Mouse (Mus musculus): ENCODE data around the gene Il1r1.

Il1r1 gene

DNA sequence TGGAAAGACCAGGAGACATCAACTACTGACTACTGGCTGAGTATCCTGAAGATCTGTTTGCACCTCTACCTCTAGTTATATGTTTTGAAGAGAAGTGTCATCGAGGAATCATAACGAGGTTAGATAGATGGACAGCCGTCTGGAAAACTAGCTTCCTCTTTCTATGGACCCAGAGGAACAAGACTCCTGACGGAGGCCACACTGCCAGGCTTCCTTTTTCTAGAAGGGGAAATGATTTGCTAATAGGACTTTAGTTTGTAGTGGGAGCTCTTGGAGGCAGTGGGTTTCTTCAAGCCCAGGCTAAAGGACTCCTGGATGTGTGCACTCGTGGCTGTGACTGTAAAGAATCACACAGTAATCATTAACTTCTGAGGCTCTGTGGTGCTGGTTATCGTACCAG is 96.9 kb downstream of the Il1r1 start:
- DNase-seq (ENCODE audit: low spot score), result no peak

DNA sequence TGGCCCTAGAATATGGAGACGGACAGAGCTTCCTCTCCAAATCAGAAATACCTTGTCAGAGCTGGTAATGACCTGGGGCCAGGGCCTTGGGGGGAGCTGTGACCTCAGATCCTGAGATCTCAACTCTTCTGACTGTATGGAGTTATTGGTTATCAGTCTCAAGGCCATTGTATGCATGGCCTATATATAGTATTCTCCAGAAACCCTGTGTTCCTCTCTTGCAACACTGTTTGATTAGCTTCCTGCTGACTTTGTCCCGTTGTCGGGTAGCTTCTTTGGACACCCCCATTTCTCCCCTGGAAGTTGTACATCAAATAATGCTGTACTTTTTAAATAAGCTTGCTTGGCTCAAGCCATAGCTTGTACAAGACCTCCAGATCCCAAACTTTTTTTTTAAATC is 97.7 kb downstream of the Il1r1 start:
- DNase-seq (ENCODE audit: low spot score), result no peak

DNA sequence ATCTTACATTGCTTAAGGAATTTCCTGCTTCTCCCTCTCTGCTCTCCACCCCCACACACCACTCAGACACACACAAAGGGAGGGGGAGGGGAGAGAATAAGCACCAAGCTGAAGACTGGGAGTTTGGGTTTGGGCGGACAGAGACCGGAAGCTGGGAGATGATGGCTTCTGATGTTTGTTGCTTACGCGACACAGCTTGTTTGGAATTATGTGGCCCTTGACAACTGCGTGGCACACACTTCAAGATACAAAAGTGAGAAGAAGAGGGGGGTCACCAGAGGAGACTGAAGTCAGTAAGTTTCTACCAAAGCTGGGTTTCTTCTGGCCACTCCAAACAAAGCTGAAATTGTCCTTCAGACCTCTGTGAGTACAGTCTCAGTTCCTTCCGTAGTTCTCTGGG is 99.6 kb downstream of the Il1r1 start, which contains the start of gene Il1rl2:
TSS of gene Il1rl2 (plus strand) at position 154 of the 400 bp plus-strand sequence.
- DNase-seq (ENCODE audit: low spot score), result no peak

DNA sequence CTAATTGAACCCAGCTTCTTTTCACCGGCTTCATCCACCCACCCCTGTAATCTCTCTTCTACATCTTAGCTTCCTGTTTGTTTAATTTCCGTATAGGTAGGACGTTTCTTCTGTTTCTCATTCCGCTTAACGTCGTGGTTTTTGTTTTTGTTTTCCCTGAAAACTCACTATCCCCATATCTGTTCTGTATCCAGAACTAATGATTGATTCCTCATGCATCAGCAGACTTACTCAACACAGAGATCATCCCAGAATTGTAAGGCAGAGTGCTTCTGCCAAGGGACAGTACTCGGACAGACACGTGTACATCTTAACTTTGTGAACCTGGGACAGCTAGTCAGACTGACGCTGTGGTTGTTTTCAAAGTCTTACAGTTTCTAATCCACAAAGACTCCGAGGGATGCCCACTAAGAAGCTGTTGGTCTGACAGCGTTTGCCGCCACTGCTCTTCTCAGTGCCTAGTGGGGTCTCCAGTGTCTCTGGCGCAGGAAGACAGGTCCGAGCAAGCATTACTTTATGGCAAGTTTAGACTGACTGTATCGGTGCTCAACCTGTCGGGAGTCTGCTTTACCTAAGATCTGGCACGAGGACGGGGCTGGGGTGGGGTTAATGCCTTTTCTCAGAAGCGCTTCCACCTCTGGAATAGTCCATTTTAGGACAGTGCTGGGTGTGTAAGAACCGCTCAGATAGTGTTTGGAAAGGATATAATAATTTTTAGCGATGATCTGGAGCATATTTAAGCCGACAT is 100.2 kb downstream of the Il1r1 start:
- no peak for DNase-seq (ENCODE audit: low spot score)

DNA sequence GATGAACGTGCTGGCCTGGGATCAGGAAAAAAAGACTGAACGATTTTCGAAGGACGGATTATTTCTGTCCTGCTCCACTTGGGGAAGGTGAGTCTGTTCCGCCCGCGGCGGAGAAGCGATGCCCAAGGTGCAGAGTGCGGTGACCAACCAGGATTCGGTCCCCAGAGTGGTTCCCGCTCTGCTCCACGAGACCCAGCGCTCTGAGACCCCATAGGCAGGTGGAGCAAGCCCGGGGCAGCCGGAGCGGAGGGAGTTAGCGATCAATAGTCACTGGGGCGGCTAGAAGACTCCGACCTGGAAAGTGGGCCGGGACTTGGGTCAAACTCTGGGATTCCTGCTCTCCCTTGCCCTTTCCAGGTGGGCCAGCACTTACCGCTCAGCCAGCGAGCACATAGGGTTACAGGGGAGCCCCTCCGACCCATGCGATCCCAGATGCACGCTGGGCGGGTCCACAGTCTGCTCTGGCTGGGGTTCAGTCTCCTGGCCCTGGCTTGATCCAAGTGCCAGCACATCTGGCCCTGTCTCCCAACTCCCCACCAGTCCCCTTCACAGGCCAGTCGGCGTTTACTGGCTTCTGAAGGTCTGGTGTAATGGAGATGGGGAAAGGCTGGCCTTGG is 100.9 kb downstream of the Il1r1 start:
- no peak for DNase-seq (ENCODE audit: low spot score)

DNA sequence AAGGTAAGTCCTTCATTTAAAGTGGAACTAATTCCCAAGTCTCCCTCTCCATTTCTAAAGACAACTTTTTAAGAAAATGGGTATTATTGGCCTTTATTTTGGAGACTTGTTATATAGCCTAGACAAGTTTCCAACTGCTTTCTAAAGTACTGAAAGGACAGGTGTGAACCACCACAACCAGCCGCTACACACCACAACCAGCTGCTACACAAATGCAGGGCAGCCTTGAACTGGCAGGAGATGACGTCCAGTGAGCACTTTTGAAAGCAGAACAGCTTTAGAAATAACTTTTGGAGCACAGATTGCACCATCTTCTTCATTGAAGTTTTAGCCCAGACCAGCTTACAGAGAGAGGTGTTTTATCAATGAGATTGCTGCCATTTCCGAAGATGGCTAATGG is 102.7 kb downstream of the Il1r1 start:
- no peak for DNase-seq (ENCODE audit: low spot score)

DNA sequence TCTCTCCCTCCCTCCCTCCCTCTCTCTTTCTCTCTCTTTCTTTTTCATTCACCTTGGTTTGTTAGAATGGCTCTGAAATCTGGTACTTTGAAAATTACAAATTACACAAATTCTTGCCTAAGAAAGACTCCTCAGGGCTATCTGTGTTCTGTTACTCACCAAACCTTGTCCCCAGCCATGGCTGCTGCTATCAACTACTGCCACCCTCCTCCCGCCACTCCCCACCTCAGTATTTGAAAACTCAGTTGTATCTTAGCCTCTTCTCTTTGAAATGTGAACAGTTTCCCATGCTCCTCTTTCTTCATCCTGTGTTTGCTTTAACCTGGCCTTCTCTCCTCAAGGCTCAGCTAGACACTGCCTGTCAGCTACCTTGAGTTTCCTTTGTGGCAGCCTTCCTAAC is 104.6 kb downstream of the Il1r1 start:
- no peak for DNase-seq (ENCODE audit: low spot score)

DNA sequence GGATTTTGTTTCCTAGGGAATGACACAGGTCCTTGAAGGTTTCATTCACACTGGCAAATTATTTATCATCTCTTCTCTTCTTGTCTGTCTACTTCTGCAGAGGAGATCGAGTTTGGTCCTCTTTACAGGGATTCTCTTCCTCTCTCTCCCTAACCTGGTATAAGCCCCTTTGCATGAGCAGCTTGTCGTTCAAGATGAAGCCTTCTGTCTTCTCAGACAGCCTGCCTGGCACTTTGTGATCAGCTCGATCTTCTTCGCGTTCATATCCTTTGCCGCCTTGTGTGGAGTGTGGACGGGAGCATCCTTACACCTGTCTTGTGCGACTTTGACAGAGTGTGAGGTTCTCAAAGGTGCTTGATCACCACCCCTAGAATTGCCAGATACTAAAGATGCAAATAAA is 105.3 kb downstream of the Il1r1 start:
- no peak for DNase-seq (ENCODE audit: low spot score)

DNA sequence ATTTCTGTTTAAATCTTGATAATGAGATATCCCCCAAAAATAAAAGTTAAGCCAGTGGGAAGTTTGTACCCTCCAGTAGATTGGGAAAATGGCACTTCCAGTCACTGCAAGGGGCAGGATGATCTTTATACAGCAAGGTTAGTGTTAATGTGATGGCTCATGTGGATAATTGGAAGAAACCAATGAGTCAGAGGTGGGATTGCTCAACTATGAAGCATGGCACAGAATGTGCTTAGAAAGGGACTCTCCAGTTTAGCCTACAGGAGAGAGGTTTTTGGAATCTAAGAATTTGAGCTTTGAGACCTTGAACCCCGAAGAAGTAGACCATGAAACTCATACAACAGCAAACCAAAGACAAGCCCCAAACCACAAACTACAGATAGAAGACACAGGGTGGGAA is 114.5 kb downstream of the Il1r1 start:
- no peak for DNase-seq (ENCODE audit: low spot score)

DNA sequence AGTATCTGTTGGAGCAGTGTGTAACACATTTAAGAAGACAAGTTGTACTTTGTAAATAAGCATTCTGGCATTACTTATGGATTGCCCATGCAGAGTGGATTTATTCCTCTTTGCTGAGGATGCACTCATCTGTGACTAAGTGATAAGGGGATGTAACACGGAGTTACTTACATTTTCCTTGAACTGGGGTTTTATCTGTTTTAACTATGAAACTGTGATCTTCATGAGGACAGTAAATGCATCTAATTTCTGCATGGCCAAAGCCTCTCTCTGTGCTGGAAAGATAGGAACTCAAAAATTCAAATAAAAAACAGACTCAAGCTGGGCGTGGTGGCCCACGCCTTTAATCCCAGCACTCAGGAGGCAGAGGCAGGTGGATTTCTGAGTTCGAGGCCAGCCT is 115.2 kb downstream of the Il1r1 start:
- DNase-seq (ENCODE audit: low spot score), result no peak

DNA sequence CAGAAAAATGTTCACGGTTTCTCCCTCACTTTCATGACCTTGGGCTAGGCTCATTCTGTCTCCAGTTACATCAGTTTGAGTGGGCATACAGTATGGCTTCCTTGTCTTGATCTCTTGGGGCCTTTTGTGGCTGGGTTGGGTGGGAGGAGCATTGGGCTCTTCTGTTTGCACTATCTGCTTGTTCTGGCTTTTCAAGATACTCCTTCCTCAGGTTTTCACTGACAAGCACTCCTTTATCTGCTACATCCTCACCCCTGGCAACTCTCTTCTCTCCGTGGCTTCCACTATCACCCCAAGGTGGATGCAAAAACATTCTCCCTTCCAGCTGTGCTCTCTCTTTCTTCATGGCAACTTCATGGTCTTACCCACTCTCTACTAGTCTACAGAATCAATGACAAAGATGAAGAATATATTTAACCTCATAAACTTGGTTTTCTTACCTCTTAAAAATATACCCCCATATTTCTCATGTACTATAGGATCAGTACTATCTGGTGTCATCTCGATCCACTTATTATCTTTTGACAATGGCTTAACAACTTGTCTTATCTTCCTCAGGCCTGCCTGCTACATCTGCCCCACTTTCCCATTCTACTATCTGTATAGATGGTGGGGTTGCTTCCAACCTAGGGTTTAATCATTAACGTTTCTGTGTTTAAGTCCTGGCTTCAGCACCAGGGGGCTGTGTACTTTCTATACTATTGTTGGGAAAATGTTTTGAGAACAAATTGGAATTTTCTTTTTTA is 127.5 kb downstream of the Il1r1 start:
- no peak for DNase-seq (ENCODE audit: low spot score)

DNA sequence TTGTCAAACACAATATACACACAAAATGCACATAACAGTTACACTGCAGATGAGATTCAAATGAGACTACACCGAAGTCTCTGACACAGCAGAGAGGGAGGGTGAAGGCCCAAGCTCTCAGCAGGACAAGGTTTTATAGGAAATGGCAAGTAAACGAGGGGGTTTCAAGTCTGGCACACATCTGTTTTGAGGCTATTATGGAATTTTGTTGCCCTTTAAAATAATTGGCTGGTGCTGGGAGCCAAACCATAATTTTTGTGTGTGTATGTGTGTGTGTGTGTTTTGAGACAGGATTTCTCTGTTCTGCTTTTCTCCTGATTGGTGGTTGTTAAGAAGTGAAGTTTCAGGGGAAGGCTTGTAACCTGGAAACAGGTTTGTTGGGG is 128.0 kb downstream of the Il1r1 start:
- DNase-seq (ENCODE audit: low spot score), result no peak

DNA sequence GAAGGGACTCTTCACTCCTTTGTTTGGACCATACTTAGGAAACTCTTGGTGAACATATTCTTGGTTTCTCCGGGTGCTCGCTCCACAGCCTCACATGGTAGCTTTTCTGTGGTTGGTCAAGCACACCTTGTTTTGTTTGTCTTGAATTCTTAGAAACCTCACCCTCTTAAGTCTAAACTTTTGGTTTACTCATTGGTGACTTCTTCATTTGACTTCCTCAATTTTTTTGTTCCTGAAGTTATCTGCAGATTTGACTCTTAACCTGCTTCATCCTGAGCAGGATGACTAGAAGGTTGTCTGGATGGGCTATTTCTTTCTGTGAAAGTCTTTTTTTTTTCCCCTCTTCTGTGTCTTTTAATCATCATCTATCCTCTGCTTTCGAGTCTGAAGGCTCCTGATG is 129.8 kb downstream of the Il1r1 start:
- DNase-seq (ENCODE audit: low spot score), result no peak

DNA sequence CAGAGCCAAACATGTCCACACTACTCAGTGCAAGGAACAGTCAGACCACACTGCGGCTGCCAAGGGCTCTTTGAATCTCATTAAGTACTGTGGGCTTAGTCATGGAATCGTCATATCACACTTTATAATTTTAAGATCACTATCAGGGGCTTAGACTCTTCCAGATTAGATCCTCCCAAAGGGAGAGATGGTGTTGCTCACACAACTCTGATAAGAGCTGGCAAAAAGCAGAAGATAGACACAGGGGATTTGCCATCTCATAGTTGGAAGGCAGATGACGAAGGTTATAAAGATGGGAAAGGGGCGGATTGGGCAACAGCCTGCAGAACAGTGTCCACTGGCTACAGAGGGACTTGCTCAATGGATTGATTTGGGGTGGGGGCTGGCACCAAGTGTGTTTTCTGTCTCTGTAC is 130.6 kb downstream of the Il1r1 start:
- no peak for DNase-seq (ENCODE audit: low spot score)

DNA sequence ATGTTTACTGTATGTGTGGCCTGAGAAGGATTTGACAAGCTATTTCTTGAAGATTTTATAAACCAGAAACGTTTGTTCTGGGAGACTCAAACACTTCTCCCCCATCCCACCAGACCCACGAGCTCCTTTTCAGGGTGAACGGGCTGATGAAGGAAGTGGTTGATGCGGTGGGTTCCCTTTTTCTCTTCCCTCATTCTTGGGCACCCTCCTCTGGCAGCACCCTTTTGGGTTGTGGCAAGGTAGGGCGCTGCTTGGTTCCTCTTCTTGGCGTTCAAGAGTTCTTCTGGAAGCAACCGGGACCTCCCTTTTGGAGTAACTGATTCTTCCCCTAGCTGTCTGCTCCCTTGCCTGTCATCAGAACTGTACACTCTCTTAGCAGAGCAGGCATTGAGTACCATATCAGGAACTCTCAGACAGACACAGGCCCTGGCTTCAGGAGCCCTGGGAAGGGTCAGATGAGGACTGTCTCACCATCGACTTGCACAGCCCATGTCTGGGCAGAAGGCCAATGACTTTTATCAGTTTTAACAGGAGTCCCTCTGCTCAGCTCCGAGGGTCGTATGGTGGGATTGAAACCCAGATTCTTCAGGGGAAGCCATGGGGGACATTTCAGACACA is 131.1 kb downstream of the Il1r1 start:
- DNase-seq (ENCODE audit: low spot score), result no peak

DNA sequence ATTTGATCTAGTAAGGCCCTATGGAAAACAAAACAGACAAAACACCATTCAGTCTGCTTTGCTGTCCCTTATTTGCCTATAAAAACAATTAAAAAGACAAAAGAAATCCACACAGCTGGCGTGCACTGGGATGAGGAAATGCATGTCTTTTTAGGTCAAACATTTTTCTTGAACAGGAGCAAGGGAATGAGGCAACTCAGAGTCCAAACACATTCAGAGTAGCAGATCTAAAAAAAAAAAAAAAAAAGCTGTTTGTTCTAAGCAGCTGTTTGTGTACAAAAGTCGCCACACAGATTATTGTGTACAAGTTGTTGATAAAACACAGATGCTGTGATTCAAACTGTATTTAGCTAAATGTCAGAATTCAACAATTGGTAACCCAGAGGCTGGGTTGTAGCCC is 133.0 kb downstream of the Il1r1 start:
- DNase-seq (ENCODE audit: low spot score), result no peak

DNA sequence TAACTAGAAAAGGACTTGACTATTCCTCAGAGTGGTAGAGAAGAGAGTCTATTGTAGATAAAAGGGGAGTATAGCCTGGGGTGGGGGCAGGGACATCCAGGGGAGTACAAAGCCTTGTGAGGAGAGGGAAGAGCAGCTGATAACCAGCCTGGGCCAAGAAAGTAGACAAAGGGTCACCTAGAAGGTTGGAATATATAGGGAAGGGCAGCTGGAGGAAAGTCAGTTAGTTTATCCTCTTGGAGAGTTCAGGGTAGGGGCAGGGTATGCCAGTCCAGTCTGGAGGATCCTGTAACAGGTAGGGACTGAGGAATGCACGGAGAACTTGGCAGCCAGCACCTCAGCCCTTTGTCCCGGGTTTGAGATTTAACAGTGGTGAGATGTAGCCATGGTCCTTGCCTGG is 133.5 kb downstream of the Il1r1 start:
- DNase-seq (ENCODE audit: low spot score), result no peak

DNA sequence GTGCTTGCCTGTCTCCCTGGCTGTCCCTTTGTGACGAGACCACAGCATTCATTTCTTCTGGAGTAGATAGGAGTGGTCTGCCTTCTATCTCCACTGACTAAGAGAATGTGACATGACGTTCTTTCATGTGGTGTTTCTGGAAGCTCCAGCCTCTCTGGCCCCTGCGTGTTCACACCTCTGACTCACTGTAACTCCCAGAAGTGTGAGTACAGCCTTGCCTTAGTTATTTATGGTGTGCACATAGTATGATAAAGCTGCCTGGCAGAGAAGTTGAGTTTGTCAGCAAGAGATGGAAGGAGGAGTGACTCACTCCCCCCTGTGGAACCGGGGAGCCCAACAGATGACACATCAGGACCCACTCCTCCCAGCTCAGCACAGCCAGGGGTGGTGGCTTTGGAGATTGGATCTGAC is 133.9 kb downstream of the Il1r1 start:
- DNase-seq (ENCODE audit: low spot score), result no peak

DNA sequence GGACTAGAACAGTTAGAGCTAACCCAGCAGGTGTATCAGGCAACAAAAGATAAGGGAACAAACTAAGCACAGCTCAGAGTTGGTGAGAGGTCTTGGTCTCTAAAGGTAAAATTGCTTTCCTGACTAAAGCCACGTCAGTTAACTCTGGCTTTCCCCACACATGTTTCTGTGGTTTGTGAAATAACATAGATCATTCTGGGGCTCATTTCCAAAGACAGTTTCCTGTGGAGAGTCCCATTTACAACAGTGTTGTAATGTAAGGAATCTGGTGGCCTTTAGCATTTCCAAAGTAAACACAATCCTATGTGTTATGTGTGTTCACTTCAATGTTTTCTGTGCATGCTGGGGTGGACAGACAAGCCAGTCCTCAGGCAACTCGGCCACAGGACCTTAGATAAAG is 134.9 kb downstream of the Il1r1 start:
- DNase-seq (ENCODE audit: low spot score), result no peak

DNA sequence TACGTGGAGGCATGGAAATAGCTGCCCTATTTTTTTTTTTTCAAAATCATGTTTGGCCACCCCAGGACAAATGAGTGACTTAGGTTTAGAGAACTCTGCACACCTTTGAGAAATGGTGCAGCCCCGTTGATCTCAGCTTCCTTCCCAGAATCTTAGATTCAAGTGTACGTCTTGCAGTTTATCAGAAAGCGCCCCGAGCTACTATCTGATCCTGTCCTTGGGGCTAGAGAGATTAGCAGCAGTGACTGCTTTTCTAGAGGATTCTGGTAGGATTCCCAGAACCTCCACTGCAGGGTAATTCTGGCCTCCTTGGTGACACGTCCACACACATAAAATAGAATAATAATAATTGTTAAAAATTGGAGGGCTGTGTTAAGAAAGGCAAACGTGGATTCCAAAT is 136.1 kb downstream of the Il1r1 start:
- DNase-seq (ENCODE audit: low spot score), result no peak

DNA sequence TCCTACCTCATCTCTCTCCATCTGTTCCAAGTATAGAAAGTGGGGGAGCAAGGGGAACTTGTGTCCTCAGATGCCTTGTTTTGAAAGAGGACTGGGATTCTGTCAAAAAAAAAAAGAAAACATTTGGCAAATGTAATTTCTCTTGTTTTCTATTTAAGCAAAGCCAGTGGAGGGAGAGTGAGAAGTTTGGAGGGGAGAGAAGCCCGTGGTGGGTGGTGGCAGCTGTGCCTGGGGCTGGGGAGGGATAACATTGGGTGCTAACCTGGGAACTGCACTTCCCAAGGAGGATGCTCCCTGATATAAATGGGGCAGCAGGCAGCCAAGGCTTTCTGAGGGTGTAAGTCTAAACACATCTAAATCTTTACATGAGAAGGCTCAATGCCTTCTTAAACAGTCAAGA is 136.7 kb downstream of the Il1r1 start:
- no peak for DNase-seq (ENCODE audit: low spot score)

DNA sequence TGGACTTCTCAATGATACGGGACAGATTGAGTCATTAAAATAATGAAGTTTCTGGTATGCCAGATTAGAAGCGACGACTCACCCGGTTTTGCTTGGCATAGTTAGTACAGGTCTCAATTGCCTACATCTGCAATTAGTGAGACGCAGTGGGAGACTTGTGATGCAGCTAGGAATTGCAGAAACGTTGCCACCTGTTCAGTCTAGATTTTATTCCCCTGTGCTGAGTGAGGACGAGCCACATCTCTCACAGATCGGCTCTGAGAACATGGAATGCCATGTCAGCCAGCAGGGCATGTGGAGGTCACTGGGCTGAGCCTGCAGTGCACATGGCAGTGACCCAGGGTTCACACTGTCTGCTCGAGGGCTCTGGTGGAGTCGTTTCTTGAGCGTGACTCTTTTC is 137.9 kb downstream of the Il1r1 start:
- no peak for DNase-seq (ENCODE audit: low spot score)

All from testis, postnatal 10 days (tissue).